Mouse (Mus musculus): ENCODE data around the gene Cpne8.
A peak's percentile ranks its signal among the peaks of the same experiment; 100 is the strongest.
"Not testable (repeated sequence)": the region's sequence is repeated elsewhere in the genome, so short reads cannot be mapped to it uniquely, and the experiment has no call there.

Gene Cpne8

DNA sequence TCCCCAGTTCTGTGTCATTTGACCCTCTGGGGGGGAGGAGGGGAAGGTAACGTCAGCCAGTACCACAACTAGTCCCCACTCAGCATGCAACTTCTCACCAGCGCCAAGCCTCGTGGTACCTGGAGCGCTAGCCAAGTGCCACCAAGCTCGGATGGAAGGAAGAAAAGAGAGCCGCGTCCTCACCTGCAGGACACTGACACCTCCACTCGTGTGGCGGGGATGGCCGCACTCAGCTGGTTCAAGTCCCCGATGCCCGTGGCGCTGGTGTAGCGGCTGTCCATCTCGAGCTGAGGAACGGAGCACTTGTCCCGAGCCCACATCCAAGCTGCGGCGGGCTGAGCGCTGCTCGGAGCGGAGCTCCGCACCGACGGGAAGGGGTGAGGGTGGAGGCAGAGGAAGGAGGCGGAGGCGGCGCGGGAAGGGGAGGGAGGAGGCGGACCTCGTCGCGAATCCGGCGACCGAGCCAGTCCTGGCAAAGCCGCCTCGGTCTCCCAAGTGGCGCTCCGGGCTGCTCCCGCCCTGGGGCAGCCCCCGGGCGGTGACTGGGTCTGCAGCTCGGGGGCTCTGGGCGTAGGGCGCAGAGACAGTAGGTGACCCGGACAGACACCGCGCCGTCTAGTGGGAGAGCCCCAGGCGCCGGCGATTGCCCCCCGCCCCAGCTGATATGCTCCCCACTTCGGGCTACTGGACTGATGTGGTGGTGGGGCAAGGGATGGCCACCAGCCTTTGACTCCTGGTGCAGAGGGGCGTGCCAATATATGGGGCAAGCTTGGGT is at the start of gene Cpne8:
Cpne8 (minus strand) TSS at position 448 of the 775 bp plus-strand sequence.
- DNase-seq = peak; percentile 59

DNA sequence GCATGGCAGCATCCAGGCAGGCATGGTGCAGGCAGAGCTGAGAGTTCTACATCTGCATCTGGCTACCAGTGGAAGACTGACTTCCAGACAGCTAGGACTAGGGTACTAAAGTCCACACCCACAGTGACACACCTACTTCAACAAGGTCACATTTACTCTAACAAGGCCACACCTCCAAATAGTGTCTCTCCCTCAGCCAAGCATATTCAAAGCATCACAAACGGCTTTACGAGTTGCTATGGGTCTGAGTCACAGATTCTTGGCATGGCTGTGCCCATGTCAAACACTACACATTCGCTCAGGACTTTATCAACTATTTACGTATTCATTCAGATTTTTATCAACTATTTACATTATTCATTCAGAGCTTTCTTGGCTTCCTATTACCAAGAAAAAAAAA is 38.5 kb upstream of the Cpne8 start:
- DNase-seq = no peak

DNA sequence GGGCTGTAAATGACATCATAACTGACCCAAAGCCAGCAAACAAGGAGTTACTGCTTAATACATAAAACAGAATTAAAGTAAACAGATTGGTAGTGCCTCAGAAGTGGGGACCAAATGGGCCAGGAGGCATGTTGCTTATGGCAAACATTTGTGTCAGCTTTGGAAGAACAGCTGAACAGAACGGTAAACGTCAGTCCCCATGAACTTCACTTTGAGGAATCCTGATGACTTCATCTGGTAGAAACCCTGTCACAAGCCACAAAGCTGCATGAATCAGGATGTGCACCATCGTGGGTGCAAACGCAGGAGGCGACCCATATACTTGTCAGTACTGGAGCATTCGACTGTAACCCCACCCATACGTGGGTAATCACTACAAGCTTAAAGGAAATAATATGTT is 30.1 kb upstream of the Cpne8 start:
- no peak for DNase-seq

DNA sequence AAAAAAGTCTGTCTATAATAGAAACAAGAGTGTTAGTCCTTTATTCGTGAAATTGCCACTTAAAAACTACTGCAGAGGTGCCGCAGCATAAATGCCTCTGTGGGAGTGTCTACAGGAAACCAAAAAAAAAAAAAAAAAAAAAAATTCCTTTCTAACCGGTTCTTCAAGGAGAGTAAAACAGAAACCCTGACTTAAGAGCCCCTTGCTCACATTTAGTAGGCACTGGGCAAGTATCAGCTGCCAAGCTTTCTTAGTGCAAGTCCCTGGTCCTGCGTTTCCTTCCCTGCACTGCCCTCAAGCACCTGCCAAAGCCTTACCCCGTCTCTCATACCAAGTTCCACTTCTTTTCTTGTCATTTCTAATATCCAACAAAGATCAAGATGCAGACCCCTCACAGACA is 25.1 kb upstream of the Cpne8 start:
- DNase-seq = no peak

DNA sequence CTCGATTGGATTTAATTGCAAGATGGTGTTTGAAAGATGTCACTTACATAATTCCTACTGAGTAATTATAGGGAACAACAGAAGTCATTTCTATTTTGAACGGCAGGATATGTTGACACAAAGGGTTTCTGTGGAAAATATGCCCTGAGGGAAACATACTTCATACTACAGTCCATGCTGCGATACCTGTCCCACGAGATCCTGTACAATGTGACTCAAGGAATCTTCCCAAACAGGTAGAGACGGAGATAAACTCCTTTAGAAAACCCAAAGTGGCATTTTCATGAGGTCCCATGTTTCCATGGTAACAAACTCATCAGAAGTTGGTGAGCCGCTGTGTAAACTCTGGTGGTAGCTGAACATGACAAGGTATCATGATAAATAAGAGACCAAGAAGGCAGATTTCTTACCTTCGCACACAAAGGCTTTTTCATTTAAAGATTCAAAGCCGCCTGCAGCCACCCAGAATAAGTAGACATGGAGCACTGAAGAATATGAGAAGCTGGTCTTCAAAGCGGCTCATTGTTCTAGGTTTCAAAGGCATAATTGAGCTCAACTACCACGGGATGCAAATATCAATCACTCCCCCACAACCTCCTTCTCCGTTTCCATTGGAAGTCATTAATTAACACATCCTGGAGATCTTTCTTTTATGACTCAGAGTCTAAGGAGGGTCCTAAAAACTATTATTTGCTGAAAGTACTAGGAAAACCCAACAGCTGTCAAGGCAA is 24.4 kb upstream of the Cpne8 start:
- DNase-seq = no peak

DNA sequence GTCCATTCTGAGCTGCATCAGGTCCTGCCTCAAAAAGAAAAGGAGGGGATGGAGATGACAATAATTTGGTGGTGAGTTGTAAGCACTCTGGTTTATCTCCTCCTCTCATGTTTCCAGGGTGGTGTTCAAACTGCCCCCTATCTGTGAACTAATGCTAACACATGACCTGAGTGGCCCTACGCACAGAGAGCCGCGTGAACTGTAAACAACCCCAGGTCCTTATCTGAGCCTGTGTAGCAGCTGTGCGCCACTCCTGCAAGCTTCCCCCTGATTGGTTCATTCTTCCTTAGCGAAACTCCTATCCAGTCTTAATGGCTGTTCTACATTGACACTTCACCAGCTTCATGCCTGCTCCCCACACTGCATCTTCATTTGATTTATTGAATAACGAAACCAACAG is 7.5 kb upstream of the Cpne8 start:
- DNase-seq = no peak

DNA sequence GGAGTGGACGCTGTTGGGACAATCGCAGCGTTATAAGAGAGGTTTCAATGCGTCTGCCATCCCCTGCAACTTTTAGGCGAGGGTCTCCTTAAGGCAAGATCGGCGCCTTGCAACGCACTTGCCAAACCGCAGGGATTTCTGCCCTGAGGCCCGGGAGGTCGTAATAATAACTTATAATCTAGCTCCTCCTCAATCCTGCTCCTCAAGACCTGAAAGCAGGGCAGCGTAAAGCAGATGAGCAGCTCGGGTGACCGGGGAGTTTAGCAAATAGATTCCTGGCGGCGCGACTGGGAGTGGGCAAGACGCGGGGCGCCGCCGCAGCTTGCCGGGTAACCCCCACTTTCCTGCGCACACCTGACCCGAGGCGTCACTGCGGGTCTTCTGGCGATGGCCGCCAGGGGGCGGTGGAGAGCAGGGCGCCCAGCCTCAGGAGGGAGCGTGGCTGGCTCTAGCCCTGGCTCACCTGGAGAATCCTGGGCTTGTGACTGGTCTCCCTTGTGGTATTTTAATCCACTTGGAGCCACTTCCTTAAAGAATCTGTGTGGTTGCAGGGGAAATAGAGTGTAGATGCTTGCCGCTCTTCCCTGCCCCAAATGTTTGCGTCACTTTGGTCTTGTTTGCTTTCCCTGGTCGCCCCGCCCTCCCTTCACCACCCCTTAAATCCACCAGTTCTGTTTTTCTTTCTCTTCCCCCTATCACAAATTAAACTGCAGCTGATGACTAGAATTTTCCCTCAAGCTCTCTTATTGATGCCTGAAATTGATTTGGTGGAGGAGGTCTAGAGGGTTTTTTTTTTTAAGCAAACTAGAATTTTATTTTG is 738 bp upstream of the Cpne8 start:
- DNase-seq = peak; percentile 80

DNA sequence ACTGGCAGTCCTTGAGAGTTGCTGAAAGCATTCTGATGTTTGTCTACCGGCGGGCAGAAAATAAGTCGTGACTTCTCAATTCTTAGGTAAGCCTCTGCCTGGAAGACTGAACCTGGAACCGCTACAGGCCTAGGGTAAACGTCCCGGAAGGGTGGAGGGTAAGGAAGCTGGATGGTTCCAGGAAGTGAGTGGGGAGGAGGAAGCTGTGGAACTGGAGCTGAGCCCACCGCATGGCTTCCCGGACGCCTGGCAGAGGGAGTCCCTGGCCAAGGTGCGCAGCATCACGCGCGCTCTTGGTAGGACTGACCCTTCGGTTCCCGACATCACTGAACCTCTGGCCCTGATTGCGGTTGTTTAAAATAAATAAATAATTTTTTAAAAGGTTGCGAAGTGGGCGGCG is 744 bp downstream of the Cpne8 start:
- DNase-seq = peak; percentile 27

DNA sequence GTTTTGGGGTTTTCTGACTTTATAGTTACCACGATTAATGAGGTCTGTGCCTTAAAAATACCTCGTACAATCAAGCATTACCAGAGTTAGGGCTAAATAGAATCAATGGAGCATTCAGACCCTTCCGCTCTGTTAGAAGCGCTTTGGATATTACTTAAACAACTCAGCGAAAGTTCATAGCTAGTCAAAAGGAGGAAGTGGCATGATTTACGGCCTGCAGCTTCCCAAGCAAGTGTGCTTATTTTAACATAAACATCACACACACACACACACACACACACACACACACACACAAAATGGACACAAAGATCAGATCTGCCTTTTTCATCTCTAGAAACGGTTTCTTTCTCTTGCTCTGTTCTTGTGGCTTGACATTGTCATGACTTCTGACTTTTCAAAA is 9.7 kb downstream of the Cpne8 start:
- DNase-seq = no peak

DNA sequence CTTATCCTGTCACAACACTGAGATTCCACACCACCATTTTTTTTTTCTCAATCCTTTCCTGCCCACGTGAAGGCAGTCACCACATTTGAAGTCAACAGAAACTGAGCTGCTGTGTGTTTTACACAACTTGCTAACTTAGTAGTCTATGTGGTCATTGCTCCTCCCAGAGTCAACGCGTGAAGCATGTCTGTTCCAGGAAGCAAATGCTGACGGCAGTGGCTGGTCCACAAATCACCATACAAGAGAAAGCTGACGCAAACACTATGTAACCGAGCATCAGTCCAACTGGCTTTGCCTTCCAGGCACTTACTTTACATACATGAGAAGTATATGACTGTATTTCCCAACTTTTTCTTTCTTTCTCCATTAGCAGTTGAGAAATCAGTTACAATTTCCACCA is 12.3 kb downstream of the Cpne8 start:
- DNase-seq = no peak

DNA sequence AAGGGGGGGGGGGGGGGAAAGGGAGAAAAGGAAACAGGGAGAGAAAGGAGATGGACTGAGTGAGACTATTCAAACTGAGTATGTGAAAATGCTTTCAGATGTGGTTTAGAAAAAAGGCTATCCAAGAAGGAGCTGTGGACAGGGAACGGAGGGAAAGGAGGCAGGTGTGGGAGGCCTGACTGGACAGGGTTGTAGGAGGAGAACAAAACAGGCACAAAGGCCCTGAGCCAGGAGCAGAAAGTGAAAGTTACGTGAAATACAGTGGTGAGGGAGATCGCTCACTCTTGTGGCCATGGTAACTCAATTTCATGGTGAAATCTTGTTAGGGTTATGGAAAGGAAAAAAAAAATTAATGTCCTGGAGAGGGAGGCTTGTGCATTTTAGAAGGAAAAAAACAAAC is 14.6 kb downstream of the Cpne8 start:
- DNase-seq = no peak

DNA sequence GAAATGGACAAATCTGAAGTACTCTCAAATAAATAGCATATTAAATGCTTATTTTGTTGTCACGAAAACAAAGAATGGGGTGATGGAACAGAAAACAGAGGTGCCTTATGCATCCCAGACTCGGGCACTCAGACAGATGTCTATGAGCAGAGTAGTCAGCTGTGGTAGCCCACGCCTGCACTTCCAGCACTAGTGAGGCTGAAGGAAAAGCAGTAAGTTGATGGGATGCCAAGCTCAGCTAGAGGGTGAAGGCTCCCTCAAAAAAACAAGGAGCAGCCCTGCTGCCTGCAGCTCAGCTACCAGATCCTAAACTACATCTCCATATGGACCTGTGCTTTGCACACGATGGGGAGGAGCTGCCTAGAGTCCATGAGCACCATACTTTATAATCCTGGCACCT is 15.6 kb downstream of the Cpne8 start:
- no peak for DNase-seq

DNA sequence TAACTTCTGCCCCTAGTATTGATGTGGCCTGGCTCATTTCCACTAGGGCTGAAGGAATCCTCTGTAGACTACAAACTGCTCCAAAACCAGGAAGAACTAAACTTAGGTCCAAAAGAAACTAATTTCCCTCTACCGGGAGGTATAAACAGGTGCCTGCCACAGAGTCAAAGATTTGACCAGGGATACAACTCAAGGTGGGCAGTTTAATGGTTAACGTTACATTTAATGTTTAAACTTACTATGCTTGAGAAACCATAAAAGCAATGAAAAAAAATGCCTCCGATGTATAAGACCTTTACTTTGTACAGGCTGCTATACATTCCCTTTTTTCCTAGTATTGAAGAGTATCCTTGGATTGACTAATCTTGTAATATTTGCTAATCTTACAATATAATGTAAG is 18.5 kb downstream of the Cpne8 start:
- DNase-seq = no peak

DNA sequence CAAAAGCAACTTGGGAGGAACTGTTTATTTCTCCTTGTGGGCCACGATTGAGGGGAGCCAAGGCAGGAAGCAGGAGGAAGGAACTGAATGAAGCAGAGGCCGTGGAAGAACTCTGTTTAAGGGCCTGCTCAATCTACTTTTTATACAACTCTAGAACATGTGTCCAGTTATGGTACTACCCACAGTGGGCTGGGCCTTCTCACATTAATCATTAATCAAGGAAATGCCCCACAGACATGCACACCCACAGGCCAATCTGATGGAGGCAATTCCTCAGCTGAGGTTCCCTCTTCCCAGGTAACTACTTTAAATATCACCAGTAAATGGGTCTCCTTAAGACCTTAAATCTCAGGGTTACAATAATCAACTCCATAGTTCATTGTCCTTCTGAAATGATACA is 21.2 kb downstream of the Cpne8 start:
- DNase-seq = no peak

DNA sequence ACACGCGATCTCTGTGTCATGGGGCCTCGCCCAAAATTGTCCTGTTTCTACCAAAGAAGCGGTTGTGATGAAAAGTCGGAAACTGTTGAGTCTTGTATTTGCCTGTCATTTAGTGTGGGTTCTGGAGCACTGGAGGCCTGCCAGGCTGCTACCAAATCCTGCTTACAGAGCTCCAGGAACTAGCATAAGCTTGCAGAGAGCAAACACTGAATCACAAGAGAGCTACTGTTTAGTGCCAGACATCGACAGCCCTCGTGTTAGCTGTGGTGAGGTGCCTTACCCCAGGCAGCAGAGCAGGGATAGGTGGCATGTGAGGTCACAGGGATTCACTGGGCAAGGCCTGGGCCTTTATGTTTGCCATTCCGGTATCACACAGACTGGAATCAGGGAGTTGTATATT is 22.7 kb downstream of the Cpne8 start:
- peak; percentile 7 for DNase-seq

DNA sequence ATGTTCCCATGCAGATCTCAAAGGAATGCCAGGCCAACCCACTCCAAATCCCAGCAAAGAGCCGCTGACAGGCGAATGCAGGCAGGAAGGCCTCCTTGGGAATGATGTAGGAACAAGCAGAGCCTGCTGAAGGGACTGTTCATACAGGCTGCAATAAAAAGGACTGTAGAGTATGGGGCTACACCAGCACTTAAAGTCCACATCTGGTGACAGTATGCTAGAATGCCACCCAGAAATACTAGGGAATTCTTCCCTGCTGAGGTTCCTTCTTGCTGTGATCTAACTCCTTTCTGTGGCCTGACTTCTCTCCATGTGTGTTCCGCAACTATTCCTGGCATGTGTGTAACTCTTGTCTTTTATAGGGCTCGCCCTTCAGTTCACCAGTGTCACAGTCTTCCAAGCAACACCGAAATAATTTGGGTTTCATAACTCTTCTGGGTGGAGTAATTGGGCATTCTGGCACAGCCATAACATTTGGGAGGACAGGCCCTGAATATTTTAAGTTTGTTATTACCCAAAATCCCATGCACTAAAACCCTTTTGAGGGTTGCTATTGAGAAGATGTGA is 32.1 kb downstream of the Cpne8 start:
- DNase-seq = no peak

DNA sequence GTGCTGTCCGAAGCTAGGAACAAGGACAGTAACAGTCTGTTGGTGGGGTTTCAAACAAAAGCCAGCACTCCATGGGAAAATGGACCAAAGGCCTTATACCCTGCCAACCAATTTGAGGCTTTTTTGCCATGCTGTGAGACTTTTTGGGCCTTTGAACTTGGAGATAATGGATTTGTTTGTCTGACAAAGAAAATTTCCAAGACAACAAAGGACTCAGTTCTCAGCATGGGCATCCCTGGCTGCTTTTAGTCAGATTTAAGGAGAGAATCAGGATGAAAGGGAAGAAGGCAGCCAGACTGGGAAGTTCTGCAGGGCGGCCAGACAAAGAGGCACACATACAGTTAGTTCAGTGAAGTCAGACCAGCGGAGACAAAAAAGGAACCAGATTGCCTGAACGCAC is 32.9 kb downstream of the Cpne8 start:
- no peak for DNase-seq

DNA sequence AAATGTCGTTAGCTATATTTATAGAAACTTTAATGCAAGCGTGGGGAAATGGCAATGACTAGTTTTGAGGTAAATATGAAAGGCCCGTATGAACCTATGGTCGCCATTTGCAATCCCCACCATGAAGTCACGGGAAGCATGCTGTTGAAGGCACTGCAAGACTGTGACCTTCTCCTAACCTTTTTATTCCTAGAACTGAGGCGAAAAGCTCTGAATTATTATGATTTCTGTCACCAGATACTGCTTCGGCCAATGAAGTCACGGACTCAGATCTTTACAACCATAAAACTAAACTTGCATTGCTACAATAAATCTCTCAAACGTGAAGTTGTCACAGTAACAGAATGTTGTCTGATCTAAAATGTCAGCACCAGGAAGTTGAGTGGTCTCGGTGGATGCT is 33.4 kb downstream of the Cpne8 start:
- DNase-seq = no peak

DNA sequence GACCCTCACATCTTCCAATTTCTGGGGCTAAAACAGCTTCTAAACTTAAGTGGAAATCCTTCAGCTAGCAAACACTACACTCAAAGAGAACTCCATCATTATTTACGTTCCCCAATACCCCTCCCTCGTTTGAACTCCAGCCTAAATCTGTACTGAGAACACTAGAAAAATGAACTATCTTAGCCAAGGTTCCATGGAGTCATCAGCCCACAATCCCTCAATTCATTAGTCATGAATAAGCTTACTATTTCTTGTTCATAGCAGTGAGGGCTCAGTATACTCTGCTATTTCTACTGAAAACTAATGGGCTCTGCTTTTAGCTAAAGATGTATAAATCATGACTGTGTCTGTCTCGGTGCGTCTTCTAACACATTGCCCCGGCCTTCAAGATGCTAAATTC is 55.0 kb downstream of the Cpne8 start:
- no peak for DNase-seq

DNA sequence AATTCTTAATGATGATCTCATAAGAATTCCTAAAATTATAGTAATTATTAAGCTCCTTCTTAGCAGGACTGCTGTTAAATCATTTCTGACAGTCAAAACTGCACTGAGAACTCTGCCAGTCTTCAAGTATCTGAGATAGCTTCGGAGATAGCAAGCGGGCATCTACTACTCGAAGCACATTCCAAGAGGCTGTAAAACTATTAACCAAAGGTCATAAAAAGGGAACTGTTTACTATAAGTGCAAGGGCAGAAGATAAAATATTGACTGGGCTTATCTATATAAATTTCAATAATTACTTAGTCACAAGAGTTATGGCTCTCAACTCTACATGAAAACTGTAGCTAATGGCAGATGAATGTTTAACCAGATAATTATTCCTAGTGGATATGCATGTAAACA is 57.2 kb downstream of the Cpne8 start:
- DNase-seq = no peak

DNA sequence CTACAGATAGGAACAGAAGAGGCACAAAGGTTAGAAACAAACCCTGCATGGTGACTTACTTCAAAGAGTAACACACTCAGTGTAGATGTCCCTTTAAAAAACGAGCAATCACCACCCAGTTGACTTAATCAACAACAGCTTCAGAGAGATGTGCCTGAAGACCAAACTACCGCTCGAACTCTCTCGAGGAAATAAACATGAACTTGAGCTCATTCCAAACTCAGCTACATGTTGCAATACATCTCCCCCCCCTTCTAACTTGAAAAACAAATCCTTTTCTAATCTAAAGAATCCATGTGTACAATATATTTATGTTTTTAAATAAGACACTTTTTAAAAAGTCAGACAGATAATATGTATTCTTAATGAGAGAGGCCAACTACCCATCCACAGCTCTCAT is 59.5 kb downstream of the Cpne8 start:
- DNase-seq = no peak

DNA sequence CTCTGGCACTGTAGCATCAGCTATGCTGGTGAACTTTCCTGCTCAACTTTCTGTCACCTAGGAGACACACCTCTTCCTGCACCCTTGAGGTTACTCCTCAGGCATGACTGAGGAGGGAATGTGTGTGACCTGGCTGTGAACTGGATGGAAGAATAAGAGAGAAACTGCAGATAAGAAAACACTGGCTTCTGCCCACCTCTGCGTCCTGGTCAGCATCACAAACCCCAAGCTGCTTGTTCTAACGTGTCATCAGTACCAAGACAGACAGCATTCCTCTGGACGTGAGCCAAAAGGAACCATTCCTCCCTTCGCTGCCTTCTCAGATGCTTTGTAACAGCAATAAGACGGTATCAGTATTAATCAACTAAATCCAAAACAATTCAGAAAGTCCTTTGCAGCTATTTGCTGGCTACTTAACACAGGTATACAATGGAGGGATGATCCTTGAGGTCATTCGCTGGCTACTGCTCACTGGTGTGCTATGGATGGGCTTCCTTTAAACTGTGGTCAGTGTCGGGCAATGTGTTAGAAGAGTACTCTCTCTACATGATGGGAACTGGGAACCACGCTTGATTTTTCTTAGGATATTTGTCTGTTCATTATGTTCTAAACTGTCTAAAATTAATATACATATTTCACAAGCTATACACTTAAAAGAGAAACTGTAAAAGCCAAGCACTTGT is 63.0 kb downstream of the Cpne8 start:
- DNase-seq = no peak

DNA sequence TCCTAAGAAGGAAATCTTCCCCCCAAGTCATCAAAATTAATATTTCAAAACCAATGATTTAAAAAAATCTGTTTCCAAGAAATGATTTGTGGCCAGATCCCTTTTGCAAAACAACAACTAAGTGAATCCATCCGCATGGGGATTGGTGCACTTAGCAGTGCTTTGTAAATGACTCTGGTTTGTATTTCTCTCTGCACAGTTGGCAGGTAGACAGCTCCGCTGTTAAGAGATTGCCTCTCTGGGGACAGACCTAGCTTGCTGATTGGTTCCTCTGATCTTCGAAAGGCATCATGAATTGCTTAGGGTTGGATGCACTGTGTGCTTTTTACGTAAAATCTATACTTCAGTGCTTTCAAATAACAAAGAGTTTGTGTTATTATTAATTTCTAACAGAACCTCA is 68.5 kb downstream of the Cpne8 start:
- DNase-seq = not testable (repeated sequence)
